Mouse (Mus musculus) liver, embryonic 12.5 days (tissue): ENCODE measurements around the gene Faap100. TPM values are rescaled to one million over a fixed set of nuclear protein-coding genes. Genes with fewer than 3 reads are reported as not detected.

Experiments used
- ATAC-seq: fragments of 200-750 bp; cut with Nextera tagmentation; 2 replicates; pipeline ENCODE4 v1.8.0; 2017; ENCODE audit warnings: moderate number of reproducible peaks, mild to moderate bottlenecking, moderate library complexity
- H3K27ac ChIP-seq: fragments of 300-500 bp; sonication (generic); 2 replicates; pipeline ENCODE4 v1.5.1; 2016; ENCODE audit warnings: mild to moderate bottlenecking
- H3K27me3 ChIP-seq: fragments of 300-500 bp; sonication (generic); replicated peaks from 2 replicates; pipeline ENCODE4 v1.6.1; 2016; ENCODE audit warnings: mild to moderate bottlenecking, moderate library complexity
- H3K36me3 ChIP-seq: fragments of 300-500 bp; sonication (generic); 2 replicates; pipeline ENCODE4 v1.6.1; 2016; ENCODE audit warnings: mild to moderate bottlenecking, moderate library complexity
- H3K4me1 ChIP-seq: fragments of 300-500 bp; sonication (generic); 2 replicates; pipeline ENCODE4 v1.6.1; 2016
- H3K4me2 ChIP-seq: fragments of 300-500 bp; sonication (generic); 2 replicates; pipeline ENCODE4 v1.6.1; 2016; ENCODE audit warnings: mild to moderate bottlenecking, moderate library complexity
- H3K4me3 ChIP-seq: fragments of 300-500 bp; sonication (generic); 2 replicates; pipeline ENCODE4 v1.5.1; 2016; ENCODE audit warnings: mild to moderate bottlenecking, moderate library complexity
- H3K9ac ChIP-seq: fragments of 300-500 bp; sonication (generic); 2 replicates; pipeline ENCODE4 v1.6.1; 2016; ENCODE audit warnings: mild to moderate bottlenecking, moderate library complexity
- H3K9me3 ChIP-seq: fragments of 300-500 bp; sonication (generic); replicated peaks from 2 replicates; pipeline ENCODE4 v1.6.1; 2016; ENCODE audit warnings: mild to moderate bottlenecking, moderate library complexity
- WGBS: fragments of 180-500 bp; shearing (Covaris S2); methylation state at CpG from one replicate; pipeline ENCODE4 v1.1.7; 2016; ENCODE audit not compliant: insufficient replicate concordance; 5-methylcytosine and 5-hydroxymethylcytosine counted together
- polyA plus RNA-seq: library from polyadenylated mRNA; unstranded; fragments of >200 nt; fragmentation: Nextera tagmentation; extraction: Ambion mirVana; gene quantifications from 2 replicates; pipeline ENCODE4 v1.2.1, GENCODE M21; 2016

The Faap100 gene
- polyA plus RNA-seq, 1 experiment from 2014 or later = 12.8 TPM

DNA sequence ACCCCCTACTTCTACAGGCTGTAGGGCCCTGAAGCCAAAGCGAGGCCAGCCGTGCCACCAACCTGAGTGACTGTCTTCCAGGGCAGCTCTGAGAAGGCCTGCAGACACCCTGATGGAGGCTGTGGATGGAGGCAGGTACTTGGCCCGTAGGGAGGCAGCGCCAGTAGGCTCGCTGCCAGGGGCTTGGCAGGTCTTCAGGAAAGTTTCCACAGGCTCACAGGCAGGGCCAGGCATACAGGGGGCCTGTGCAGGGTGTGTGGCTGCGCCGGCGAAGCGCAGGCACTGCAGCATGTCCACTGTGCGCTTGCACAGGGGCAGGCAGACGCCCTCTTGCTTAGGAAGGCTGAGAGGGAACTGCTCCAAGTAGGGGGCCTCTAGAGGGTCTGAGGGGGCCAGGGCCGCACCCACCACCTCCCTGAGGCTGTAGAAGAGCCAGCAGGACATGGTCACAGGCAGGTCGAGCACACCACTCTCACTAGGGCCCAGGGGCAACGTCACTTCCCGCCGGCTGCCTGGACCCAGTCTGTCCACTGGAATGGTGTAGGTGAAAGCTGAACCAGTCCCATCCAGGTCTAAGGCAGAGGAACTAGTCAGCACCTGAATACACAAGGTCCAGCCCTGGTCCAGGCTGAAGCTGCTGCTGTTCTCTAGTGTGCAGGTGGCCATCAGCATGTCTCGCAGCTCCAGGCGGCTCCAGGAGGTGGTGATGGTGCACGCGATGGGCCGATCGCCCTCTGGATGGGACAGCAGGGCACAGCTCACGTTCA, 4.6 kb downstream of the Faap100 start:
- H3K27ac ChIP-seq = no peak overlapping the region
- no peak overlapping the region for H3K4me3 ChIP-seq
- no peak overlapping the region for H3K9ac ChIP-seq
- H3K4me2 ChIP-seq = no peak overlapping the region
- H3K27me3 ChIP-seq = no peaks in the 10 kb centered on the region
- H3K36me3 ChIP-seq = peaks cover 65% of the 10 kb centered on the region
- peaks cover 21% of the 10 kb centered on the region for H3K4me1 ChIP-seq
- 82% methylated on average over 23 of the region's 23 CpGs for WGBS
- ATAC-seq = no peak
- H3K9me3 ChIP-seq = no peaks in the 10 kb centered on the region

DNA sequence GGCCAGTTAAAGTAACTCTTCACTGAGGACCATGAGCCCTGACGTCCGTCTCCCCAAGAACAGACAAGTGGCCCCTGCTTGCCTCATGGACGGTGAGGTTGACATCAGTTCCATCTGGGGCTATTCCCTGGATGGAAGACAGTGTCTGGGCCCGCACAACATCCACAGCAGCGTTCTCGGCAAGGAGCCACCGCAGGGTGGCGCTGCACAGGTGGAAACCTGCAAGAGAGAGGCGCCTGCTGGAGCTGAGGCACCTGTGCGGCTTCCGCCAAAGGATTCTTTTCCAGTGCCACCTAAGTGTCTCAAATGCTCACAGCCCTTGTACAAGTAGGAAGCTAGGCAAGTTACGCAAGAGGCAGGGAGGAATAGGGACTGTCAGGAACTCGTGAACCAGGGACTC, 5.5 kb downstream of the Faap100 start:
- Histone ChIP-seq H3K27me3 (no peaks in the 10 kb centered on the region), H3K36me3 (peaks cover 65% of the 10 kb centered on the region), H3K4me1 (peaks cover 16% of the 10 kb centered on the region), H3K4me3 (no peak overlapping the region), H3K4me2 (no peak overlapping the region), H3K9ac (no peak overlapping the region), H3K9me3 (no peaks in the 10 kb centered on the region), H3K27ac (no peak overlapping the region)
- ATAC-seq = no peak
- WGBS = 71% methylated on average over 13 of the region's 13 CpGs

DNA sequence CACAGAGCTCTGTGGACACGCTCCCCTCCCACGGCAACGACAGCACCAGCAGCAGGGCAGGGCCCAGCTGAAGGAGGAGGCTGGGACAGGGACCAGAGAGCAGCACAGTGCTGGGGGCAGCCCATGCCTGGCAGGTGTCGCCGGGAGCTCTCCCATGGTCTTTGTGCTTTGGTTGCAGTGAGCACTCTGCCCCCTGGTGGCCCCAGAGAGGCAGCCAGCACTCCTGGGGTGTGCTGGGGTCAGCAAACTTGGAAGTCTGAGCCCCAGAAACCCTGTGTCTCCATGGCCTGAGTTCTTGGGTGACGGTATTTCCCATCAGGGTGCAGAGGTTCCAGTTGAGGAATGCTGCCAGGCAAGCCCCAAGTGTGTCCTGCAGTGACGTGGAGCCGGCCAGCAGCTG, 8.9 kb downstream of the Faap100 start:
- WGBS = 50% methylated on average over 8 of the region's 8 CpGs
- ATAC-seq = peak; percentile 62; the same call in 1 of the 2 replicates
- H3K4me1 ChIP-seq = no peaks in the 10 kb centered on the region

DNA sequence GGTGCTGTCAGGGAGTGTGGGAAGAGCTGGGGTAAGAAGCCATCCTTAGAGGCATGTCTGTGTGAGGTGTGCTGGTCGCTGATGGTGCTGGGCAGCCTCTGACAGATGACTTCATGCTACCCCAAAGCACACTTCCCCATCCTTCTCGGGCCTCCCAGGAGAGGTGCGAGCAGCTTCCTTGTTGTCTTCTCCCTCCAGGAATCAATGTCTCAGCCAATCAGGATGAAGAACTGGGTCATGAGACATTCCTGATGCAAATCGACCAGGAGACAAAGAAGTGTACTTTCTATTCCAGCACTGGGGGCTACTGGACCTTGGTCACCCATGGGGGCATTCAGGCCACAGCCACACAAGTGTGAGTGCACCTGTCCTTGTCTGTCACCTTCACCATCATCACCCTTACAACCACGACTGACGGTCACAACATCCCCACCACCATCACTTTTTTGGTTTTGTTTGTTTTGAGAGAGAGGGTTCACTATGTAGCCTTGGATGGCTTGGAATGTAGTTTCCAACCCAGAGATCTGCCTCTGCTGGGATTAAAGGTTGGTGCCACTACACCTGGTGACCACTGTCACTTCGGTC, 12.0 kb downstream of the Faap100 start:
- 31% methylated on average over 7 of the region's 7 CpGs for WGBS
- Histone ChIP-seq H3K27me3 (peaks cover 6% of the 10 kb centered on the region), H3K4me3 (no peak overlapping the region), H3K4me2 (no peak overlapping the region), H3K4me1 (no peaks in the 10 kb centered on the region), H3K9ac (no peak overlapping the region), H3K9me3 (no peaks in the 10 kb centered on the region), H3K27ac (no peak overlapping the region), H3K36me3 (peaks cover 9% of the 10 kb centered on the region)
- ATAC-seq = no peak

More for the DNA sequence above, 8.9 kb downstream of the Faap100 start:
- H3K4me3 ChIP-seq = no peak overlapping the region
- H3K9ac ChIP-seq = no peak overlapping the region
- peaks cover 40% of the 10 kb centered on the region for H3K36me3 ChIP-seq
- peaks cover 4% of the 10 kb centered on the region; the same call in 1 of the 2 replicates for H3K27me3 ChIP-seq
- no peak overlapping the region for H3K27ac ChIP-seq
- H3K4me2 ChIP-seq = no peak overlapping the region
- H3K9me3 ChIP-seq = no peaks in the 10 kb centered on the region

DNA sequence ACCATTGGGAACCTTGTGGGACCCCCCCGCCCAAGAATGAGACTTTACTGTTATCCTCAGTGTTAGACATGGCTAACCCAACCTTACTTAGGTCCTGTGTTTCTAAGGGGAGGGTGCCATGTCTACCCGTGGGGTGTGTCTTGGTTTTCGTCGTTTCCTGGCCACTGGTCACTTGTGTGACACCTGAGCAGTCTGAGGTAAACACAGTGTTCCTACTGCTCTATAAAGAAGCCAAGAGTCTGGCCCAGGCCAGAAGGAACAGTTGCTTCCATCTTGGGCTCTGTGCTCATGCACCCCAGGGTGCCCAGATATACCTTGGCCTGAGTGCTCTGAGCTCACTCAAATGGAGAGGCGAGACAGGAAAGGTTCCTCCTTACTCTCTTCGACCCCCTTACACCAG, 15.7 kb downstream of the Faap100 start:
- WGBS = 72% methylated on average over 6 of the region's 6 CpGs
- peaks cover 9% of the 10 kb centered on the region for H3K4me1 ChIP-seq
- no peak overlapping the region for H3K27ac ChIP-seq
- no peak overlapping the region for H3K9ac ChIP-seq
- H3K27me3 ChIP-seq = peaks cover 18% of the 10 kb centered on the region
- H3K36me3 ChIP-seq = no peaks in the 10 kb centered on the region
- no peak overlapping the region for H3K4me3 ChIP-seq
- H3K4me2 ChIP-seq = no peak overlapping the region
- H3K9me3 ChIP-seq = no peaks in the 10 kb centered on the region
- ATAC-seq = no peak

DNA sequence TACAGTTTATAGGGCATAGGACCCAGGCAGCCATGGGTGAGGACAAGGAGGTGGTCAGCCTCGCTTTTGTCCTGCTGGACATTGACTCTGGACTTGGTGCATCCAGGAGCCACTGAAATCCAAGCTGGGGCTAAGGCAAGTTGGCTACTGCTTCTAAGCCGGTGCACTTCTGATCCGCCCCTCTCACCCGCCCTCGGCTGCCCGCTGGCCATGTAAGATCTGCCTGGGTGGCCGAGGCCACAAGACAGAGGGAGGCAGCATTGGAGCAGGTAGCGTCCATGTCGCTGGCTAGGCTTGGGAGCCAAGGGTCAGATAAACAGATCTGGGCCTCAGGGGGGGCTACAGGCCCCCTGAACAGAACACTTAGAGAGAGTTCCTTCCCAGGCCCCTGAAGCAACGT, 17.3 kb downstream of the Faap100 start, which contains the start of gene Fscn2:
TSS of gene Fscn2 (plus strand) at position 240 of the 400 bp plus-strand sequence.
- H3K27ac ChIP-seq = no peak within 1 kb of the TSS
- H3K9me3 ChIP-seq = no peaks in the 10 kb centered on the region
- H3K9ac ChIP-seq = no peak within 1 kb of the TSS
- H3K4me1 ChIP-seq = peaks cover 22% of the 10 kb centered on the region
- WGBS = 79% methylated on average over 10 of the region's 10 CpGs
- peaks cover 18% of the 10 kb centered on the region for H3K27me3 ChIP-seq
- H3K4me3 ChIP-seq = no peak within 1 kb of the TSS
- no peak within 1 kb of the TSS for H3K4me2 ChIP-seq
- no peak for ATAC-seq
- no peaks in the 10 kb centered on the region for H3K36me3 ChIP-seq

DNA sequence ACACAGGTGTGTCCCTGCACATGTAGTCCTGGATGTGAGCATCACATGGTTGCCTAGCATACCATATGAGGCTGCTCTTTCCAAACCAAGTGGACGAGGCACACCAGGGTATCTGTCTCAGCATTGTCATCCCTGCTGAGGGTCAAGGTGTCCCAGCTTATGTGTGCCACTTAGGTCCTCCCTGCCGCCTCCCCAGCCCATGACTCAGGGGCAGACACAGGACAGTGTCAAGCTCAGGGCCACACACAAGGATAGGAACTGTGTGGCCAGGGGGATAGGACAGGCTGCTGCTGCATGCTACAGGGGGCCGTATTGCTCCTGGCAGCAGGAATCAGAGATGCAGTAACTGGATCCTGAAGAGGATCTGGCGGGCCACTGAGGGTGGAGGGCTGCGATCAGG, 17.8 kb downstream of the Faap100 start:
- no peak overlapping the region for H3K9ac ChIP-seq
- 70% methylated on average over 5 of the region's 5 CpGs for WGBS
- no peaks in the 10 kb centered on the region for H3K9me3 ChIP-seq
- H3K4me3 ChIP-seq = no peak overlapping the region
- no peak overlapping the region for H3K27ac ChIP-seq
- H3K36me3 ChIP-seq = no peaks in the 10 kb centered on the region
- H3K4me2 ChIP-seq = no peak overlapping the region
- no peak for ATAC-seq
- peaks cover 14% of the 10 kb centered on the region for H3K27me3 ChIP-seq
- H3K4me1 ChIP-seq = peaks cover 28% of the 10 kb centered on the region

DNA sequence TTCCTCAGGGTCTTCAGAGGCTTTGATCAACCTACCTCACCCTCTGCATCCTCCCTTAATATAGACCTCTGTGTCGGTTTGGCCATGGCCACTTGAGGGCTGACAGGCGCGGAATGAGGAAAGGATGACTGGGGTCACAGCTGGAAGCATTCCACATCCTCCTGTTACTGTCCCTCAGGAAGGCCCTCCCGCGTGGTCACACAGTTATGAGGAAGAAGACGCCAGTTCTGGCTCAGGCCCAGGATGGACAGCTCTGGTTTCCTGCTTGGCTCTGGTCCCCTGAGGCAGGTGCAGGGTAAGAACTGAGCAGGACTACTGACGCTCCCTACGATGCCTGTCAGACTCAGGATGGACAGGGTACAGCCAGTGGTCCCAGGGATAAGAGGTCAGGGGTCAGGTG, 18.5 kb downstream of the Faap100 start:
- peaks cover 35% of the 10 kb centered on the region for H3K4me1 ChIP-seq
- WGBS = 35% methylated on average over 8 of the region's 8 CpGs
- H3K27ac ChIP-seq = no peak overlapping the region
- peaks cover 14% of the 10 kb centered on the region for H3K27me3 ChIP-seq
- H3K9ac ChIP-seq = no peak overlapping the region
- ATAC-seq = no peak
- H3K4me3 ChIP-seq = no peak overlapping the region
- no peak overlapping the region for H3K4me2 ChIP-seq
- H3K36me3 ChIP-seq = no peaks in the 10 kb centered on the region
- no peaks in the 10 kb centered on the region for H3K9me3 ChIP-seq

DNA sequence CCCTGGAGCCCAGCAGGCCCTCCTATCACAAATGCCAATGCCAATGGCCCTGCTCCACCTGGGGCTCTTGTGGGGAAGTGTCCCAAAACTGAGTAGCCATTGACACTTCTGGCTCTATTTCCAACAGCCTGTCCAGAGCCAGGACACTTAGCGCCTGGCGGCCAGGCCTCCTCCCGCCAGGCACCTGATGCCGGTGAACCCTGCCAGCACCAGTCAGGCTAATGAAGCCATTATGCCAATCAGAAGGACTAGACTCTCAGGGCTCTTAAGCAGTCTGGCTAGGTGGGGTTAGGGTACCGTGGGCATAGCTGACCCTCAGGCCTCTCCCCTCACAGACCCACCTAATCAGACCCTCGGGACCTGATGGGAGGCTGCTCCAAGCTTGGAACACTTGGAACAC, 19.2 kb downstream of the Faap100 start:
- WGBS = 81% methylated on average over 6 of the region's 6 CpGs

DNA sequence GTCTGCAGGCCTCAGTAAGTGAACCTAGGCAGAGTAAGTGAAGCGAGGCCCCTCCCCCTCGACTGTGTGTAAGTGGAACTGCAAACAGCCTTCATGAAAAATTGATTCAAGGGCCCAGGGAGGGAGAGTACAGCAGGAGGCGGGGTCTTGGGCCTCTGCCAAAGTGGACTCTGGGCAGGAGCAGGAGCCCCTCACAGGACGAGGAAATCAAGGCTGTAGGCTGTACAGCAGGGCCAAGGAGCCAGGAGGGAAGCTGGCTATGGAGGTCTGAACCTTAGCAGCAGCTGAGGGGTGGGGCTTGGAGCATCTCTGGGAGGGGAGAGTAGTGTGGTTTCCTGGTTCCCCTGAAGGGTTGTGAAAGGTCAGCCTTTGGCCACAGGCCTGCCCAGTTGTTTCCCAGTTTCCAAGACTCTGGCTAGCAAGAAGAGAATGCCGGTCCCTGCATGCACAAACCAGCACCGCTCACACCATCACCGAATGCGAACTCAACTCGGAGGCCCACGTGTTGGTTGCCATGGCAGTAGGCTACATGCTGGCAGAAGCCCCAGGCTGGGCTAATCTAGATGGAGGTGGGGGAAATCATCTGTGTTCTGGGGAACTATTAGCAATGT, 20.7 kb downstream of the Faap100 start:
- Histone ChIP-seq H3K4me3 (no peak overlapping the region), H3K27me3 (peaks cover 14% of the 10 kb centered on the region), H3K27ac (peak overlapping the region; percentile 55), H3K36me3 (no peaks in the 10 kb centered on the region), H3K9me3 (no peaks in the 10 kb centered on the region), H3K4me2 (no peak overlapping the region), H3K4me1 (peaks cover 56% of the 10 kb centered on the region), H3K9ac (no peak overlapping the region)
- ATAC-seq = no peak
- 41% methylated on average over 10 of the region's 10 CpGs for WGBS

More for the DNA sequence above, 19.2 kb downstream of the Faap100 start:
- peaks cover 14% of the 10 kb centered on the region for H3K27me3 ChIP-seq
- no peak overlapping the region for H3K27ac ChIP-seq
- H3K9ac ChIP-seq = no peak overlapping the region
- H3K4me3 ChIP-seq = no peak overlapping the region
- no peaks in the 10 kb centered on the region for H3K36me3 ChIP-seq
- peaks cover 41% of the 10 kb centered on the region for H3K4me1 ChIP-seq
- no peak for ATAC-seq
- H3K9me3 ChIP-seq = no peaks in the 10 kb centered on the region
- H3K4me2 ChIP-seq = no peak overlapping the region

DNA sequence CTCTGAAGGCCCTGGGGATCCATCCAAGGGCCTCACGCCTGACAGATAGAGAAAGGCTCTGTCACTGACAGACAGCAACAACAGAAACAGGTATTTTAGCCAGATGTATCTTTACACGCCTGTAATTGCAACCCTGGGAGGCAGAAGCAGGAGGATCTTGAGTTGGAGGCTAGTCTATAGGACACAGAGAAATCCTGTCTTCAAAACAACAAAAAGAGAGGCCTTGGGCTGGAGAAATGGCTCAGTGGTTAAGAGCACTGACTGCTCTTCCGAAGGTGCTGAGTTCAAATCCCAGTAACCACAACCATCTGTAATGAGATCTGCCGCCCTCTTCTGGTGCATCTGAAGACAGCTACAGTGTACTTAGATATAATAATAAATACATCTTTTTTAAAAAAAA, 21.7 kb downstream of the Faap100 start:
- H3K9me3 ChIP-seq = no peaks in the 10 kb centered on the region
- H3K4me3 ChIP-seq = no peak overlapping the region
- WGBS = 77% methylated on average over 4 of the region's 4 CpGs
- H3K4me1 ChIP-seq = peaks cover 65% of the 10 kb centered on the region
- H3K4me2 ChIP-seq = no peak overlapping the region
- peak overlapping the region; percentile 94 for H3K27ac ChIP-seq
- H3K9ac ChIP-seq = no peak overlapping the region
- H3K27me3 ChIP-seq = peaks cover 20% of the 10 kb centered on the region
- no peak for ATAC-seq
- H3K36me3 ChIP-seq = no peaks in the 10 kb centered on the region

DNA sequence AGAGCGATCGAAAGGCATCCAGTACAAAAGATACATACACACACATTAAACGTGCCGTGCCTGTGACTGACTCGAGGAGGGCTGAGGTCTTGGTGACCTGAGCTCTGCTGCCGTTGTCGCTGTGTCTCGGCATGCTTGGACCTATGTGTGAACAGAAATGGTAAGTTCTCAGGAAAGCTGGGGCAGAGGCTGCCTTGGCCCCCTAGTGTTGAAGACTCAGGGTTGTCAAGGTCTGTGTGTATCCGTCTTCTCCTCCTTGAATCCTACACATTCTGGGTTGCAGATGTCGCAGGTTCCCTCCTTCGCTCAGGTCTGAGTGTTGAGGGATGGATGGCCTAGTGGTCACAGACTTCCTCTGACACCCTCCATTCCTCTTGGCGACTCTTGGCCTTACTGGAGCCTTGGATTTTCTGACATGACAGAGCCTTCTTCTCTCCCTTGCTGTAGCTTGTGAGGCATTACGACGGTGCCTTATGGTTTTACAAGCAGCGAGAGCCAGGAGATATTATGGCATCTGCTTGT, 22.2 kb downstream of the Faap100 start:
- Histone ChIP-seq H3K9ac (no peak overlapping the region), H3K27me3 (peaks cover 18% of the 10 kb centered on the region), H3K36me3 (no peaks in the 10 kb centered on the region), H3K9me3 (no peaks in the 10 kb centered on the region), H3K27ac (peak overlapping the region; percentile 94), H3K4me2 (no peak overlapping the region), H3K4me3 (no peak overlapping the region), H3K4me1 (peaks cover 70% of the 10 kb centered on the region)
- no peak for ATAC-seq
- WGBS = 85% methylated on average over 15 of the region's 15 CpGs
